Mouse (Mus musculus) spleen, adult 2 months (tissue): ENCODE measurements at regions not wholly inside any gene's neighbourhood (a gene's known extent, or its start where the extent isn't known, plus 50 kb on each side); places are given as distances from the start of the nearest gene placed in this dataset.

Experiments used
- DNase-seq, 2 experiments: peaks; one replicate each; pipeline versions ENCODE4 v3.0.0 to v3.0.0-alpha.2; 2012 to 2021; ENCODE audit warnings: low spot score in 2 of 2, low read depth in 1 of 2
- H3K27ac ChIP-seq: fragments of 200-500 bp; 2 replicates; pipeline ENCODE4 v1.5.1; 2012; ENCODE audit warnings: low read length, inconsistent platforms; ENCODE audit not compliant: insufficient read depth
- H3K27me3 ChIP-seq: fragments of 200-500 bp; 2 replicates; pipeline ENCODE4 v1.6.1; 2012; ENCODE audit warnings: mild to moderate bottlenecking, moderate library complexity, low read length, inconsistent platforms; ENCODE audit not compliant: control insufficient read depth, insufficient read depth
- H3K36me3 ChIP-seq: fragments of 200-500 bp; 2 replicates; pipeline ENCODE4 v1.6.1; 2012; ENCODE audit warnings: mild to moderate bottlenecking, low read length, inconsistent platforms; ENCODE audit not compliant: control insufficient read depth, insufficient read depth
- H3K4me1 ChIP-seq: fragments of 200-500 bp; 2 replicates; pipeline ENCODE4 v1.6.1; 2011; ENCODE audit warnings: inconsistent platforms; ENCODE audit not compliant: control insufficient read depth, insufficient read depth, insufficient read length
- H3K4me3 ChIP-seq: fragments of 200-500 bp; 2 replicates; pipeline ENCODE4 v1.5.1; 2011; ENCODE audit warnings: mild to moderate bottlenecking, inconsistent platforms; ENCODE audit not compliant: insufficient read depth, insufficient read length; ENCODE audit errors: extremely low read depth
- CTCF ChIP-seq: fragments of 200-500 bp; IDR thresholded peaks from 2 replicates; pipeline ENCODE4 v1.5.1; 2011; ENCODE audit warnings: mild to moderate bottlenecking, inconsistent platforms; ENCODE audit not compliant: insufficient read depth, insufficient read length, insufficient replicate concordance; ENCODE audit errors: extremely low read depth
- POLR2A ChIP-seq: fragments of 200-500 bp; IDR thresholded peaks from 2 replicates; pipeline ENCODE4 v1.6.1; 2011; ENCODE audit warnings: low read depth, low read length, inconsistent platforms
- WGBS: fragments of 180-500 bp; shearing (Covaris S2); methylation state at CpG from one replicate; pipeline ENCODE4 v1.1.7; 2018; 5-methylcytosine and 5-hydroxymethylcytosine counted together

DNA sequence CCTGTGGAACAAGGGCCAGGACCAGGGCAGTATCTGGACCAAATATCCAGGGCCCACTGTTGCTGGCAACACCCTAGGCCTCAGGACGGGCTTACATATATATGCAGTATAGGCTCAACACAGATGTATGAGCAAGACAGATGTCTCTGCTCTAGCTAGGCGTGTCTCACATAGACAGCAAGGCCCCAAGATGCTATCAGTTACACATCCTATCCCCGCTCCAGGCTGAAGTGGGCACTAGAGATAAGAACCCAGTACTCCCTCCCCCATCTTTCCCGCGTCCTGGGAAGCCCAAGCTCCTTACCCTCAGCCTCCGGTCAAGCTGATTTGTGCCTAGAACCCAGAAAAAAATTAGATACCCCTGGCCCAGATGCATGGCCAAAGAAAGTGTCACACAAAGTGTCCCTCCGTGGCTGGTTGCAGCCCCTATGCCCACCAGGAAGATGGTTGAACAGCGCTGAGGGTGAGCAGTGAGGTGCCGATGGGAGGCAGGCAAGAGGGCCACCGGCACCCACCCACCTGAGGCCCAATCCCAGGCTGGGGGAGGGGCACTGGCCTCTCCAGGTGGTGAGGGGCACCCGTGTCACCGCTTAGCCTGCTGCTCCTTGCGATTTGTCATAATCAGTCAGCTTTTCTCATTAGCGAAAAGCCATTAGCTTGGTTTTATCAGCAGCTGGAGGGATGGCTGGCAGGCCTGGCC, 95.3 kb upstream of the Nkx1-1 start:
- H3K27ac ChIP-seq: no peak overlapping the region
- no peaks in the 10 kb centered on the region for H3K27me3 ChIP-seq
- 82% methylated on average over 14 of the region's 14 CpGs for WGBS

DNA sequence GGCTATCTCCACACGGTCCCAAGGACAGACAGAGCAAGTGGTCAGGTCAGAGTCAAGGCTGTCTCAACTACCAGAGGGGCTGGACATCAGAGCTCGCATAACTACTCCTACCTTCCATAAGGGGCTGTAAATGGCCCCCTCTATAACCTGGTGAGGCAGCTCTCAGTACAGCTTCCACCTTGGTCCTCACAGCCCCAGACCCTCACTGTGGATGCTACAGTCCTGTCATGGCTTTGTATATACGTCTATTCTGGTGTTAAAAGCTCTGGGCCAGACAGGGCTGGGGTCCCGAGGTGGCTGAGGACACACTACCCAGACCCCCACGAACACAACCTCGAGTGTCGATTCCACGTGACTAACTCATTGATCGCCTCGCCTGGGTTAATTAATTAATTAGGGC, 94.0 kb upstream of the Nkx1-1 start:
- Histone ChIP-seq H3K4me1 (peaks cover 6% of the 10 kb centered on the region; the same call in 1 of the 2 replicates), H3K27ac (no peak overlapping the region), H3K4me3 (no peak overlapping the region), H3K36me3 (no peaks in the 10 kb centered on the region), H3K27me3 (no peaks in the 10 kb centered on the region)
- TF ChIP-seq CTCF (no peak), POLR2A (no peak)
- no peak for DNase-seq
- WGBS: 90% methylated on average over 10 of the region's 10 CpGs

More for the DNA sequence above, 95.3 kb upstream of the Nkx1-1 start:
- Histone ChIP-seq H3K4me3 (no peak overlapping the region), H3K4me1 (peaks cover 6% of the 10 kb centered on the region; the same call in 1 of the 2 replicates), H3K36me3 (no peaks in the 10 kb centered on the region)
- DNase-seq: no peak
- no peak for TF ChIP-seq POLR2A
- TF ChIP-seq CTCF: no peak

DNA sequence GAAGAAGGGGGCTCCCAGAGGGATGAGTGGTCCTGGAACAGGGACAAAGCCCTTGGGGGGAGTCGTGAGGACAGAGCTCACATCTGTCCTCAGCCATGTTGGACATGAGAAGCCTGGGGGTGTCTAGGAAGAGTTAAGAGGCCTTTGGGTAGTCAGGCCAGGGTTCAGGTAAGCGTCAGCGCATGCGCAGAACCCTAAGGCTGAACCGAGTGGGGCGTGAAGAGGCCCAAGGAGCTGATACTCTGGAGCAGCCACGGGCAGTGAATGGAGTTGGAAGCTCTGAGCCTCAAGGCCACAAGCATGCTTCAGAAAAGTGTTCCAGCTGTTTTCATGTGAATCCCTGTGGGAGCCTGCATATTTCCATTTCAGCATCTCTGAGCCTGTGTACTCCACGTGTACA, 93.5 kb upstream of the Nkx1-1 start:
- no peaks in the 10 kb centered on the region for H3K27me3 ChIP-seq
- no peak for DNase-seq

DNA sequence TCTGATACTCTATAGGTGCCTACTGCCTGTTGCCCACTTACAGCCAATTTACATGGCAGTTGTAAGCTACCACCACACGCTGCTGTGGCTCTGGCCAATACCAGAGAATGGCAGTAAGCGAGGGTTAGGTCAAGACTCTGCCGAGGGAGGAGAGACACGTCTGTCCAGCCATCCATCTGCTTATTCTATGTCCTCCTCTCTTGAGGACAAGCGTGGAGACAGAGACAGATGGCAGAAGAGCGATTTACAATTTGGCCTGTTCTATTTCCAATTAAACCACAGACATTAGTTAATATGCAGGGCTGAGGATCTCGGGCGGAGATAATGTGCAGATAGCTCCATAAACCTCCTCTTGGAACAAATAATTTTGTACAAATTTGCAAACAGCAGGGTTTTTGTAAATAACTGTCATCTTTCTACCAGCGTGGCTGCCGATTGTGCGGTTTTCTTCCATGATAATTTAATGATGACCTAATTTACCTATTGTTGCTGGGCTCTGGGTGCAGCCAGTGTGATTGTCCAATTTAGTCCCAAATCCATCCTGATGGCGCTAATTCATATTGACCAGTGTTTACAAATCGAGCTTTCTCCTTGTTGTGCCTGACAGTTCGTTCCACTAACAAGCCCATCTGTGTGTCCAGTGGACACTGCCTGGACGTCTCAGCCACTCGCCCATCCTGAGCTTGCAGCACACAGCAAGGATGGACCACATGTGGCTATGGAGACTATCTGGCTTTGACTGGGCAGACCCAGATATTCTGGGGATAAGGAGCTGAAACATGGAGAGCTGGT, 88.4 kb upstream of the Nkx1-1 start:
- no peak overlapping the region for H3K4me3 ChIP-seq
- H3K36me3 ChIP-seq: no peaks in the 10 kb centered on the region
- no peaks in the 10 kb centered on the region for H3K27me3 ChIP-seq
- DNase-seq: no peak
- H3K4me1 ChIP-seq: peaks cover 6% of the 10 kb centered on the region; the same call in 1 of the 2 replicates
- no peak overlapping the region for H3K27ac ChIP-seq
- TF ChIP-seq CTCF (no peak), POLR2A (no peak)
- 90% methylated on average over 16 of the region's 16 CpGs for WGBS

More for the DNA sequence above, 93.5 kb upstream of the Nkx1-1 start:
- Histone ChIP-seq H3K27ac (no peak overlapping the region), H3K4me1 (peaks cover 6% of the 10 kb centered on the region; the same call in 1 of the 2 replicates), H3K4me3 (no peak overlapping the region), H3K36me3 (no peaks in the 10 kb centered on the region)
- TF ChIP-seq CTCF (no peak), POLR2A (no peak)
- WGBS: 90% methylated on average over 8 of the region's 8 CpGs

DNA sequence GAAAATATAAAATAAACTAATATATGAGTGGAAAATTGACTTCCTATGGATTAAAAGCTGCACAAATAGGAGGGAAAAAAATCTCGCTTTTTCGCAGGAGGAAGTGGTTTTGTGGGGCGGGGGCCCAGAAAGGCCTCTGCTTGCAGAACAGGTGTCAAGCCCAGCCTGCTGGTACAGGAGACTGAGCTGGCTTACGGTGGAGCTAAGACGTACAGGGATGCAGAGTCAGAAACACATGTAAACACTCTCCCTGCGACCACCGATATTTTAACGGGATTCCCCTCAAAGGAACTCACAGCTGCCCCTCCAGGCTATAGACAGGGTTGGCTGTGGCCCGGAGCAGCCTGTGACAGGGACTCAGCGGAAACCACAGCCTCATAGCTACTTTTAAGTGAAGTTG, 87.1 kb upstream of the Nkx1-1 start:
- Histone ChIP-seq H3K4me1 (peaks cover 6% of the 10 kb centered on the region; the same call in 1 of the 2 replicates), H3K36me3 (no peaks in the 10 kb centered on the region), H3K27me3 (no peaks in the 10 kb centered on the region), H3K27ac (peak overlapping the region; percentile 76), H3K4me3 (no peak overlapping the region)
- 5% methylated on average over 10 of the region's 10 CpGs for WGBS
- TF ChIP-seq POLR2A (no peak), CTCF (no peak)
- DNase-seq: no peak

DNA sequence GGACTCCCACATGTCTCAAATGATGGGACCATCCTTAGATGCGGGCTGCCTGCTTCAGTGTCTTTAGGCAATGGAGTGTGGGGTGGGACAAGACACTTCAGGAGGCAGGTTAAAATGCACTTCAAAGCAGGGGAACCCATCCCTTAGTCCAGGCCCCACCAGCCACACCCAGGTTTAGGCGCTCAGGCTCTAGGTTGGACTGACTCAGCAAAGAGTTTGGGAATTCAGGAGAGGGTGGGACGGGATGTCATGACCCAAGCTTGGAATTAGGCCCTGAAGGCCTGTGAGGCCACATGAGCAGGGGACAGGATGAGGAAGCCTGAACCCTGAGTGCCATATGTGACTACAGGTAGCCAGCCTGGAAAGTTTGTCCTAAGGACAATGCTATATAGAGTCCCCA, 85.6 kb upstream of the Nkx1-1 start:
- no peak overlapping the region for H3K4me3 ChIP-seq
- no peaks in the 10 kb centered on the region for H3K36me3 ChIP-seq
- H3K4me1 ChIP-seq: peaks cover 6% of the 10 kb centered on the region; the same call in 1 of the 2 replicates
- H3K27me3 ChIP-seq: no peaks in the 10 kb centered on the region
- no peak for DNase-seq
- TF ChIP-seq POLR2A: no peak
- TF ChIP-seq CTCF: no peak
- H3K27ac ChIP-seq: no peak overlapping the region
- 89% methylated on average over 3 of the region's 3 CpGs for WGBS
